Mouse (Mus musculus) heart, embryonic 14.5 days (tissue): ENCODE measurements at regions not wholly inside any gene's neighbourhood (a gene's known extent, or its start where the extent isn't known, plus 50 kb on each side); places are given as distances from the start of the nearest gene placed in this dataset.

Experiments
- ATAC-seq: fragments of 200-750 bp; cut with Nextera tagmentation; 2 replicates; pipeline ENCODE4 v1.8.0; 2017; ENCODE audit warnings: low read depth, moderate TSS enrichment; ENCODE audit not compliant: insufficient number of reproducible peaks, insufficient read depth, low FRiP score
- H3K27ac ChIP-seq, 2 experiments: fragments of 200-500 bp in 1 of 2; fragments of 300-500 bp in 1 of 2; sonication (generic) in 1 of 2; replicated peaks in 1 of 2; 2 replicates each; pipeline ENCODE4 v1.5.1; 2012 to 2014; ENCODE audit warnings: low read depth in 2 of 2, low read length in 2 of 2, control low read depth in 1 of 2, mild to moderate bottlenecking in 1 of 2, mixed read lengths in 1 of 2; ENCODE audit not compliant: control insufficient read depth in 1 of 2, insufficient read depth in 1 of 2
- H3K27me3 ChIP-seq: fragments of 300-500 bp; sonication (generic); 2 replicates; pipeline ENCODE4 v1.6.1; 2014; ENCODE audit warnings: mild to moderate bottlenecking, low read length, control low read depth; ENCODE audit not compliant: control insufficient read depth, insufficient read depth
- H3K36me3 ChIP-seq: fragments of 300-500 bp; sonication (generic); 2 replicates; pipeline ENCODE4 v1.6.1; 2014; ENCODE audit warnings: mild to moderate bottlenecking, control low read depth, low read length, mixed read lengths; ENCODE audit not compliant: control insufficient read depth, insufficient read depth
- H3K4me1 ChIP-seq, 2 experiments: fragments of 200-500 bp in 1 of 2; fragments of 300-500 bp in 1 of 2; sonication (generic) in 1 of 2; 2 replicates each; pipeline ENCODE4 v1.6.1; 2012 to 2014; ENCODE audit warnings: low read length in 2 of 2, control low read depth in 1 of 2, mixed read lengths in 1 of 2; ENCODE audit not compliant: control insufficient read depth in 2 of 2, insufficient read depth in 2 of 2
- H3K4me2 ChIP-seq: fragments of 300-500 bp; sonication (generic); 2 replicates; pipeline ENCODE4 v1.6.1; 2014; ENCODE audit warnings: mild to moderate bottlenecking, low read length
- H3K4me3 ChIP-seq, 2 experiments: fragments of 200-500 bp in 1 of 2; fragments of 300-500 bp in 1 of 2; sonication (generic) in 1 of 2; 2 replicates each; pipeline ENCODE4 v1.5.1; 2012 to 2014; ENCODE audit warnings: low read length in 2 of 2, mild to moderate bottlenecking in 2 of 2, control low read depth in 1 of 2, low read depth in 1 of 2, moderate library complexity in 1 of 2; ENCODE audit not compliant: control insufficient read depth in 1 of 2, insufficient read depth in 1 of 2
- H3K9ac ChIP-seq: fragments of 300-500 bp; sonication (generic); 2 replicates; pipeline ENCODE4 v1.6.1; 2014; ENCODE audit warnings: mild to moderate bottlenecking, low read length
- H3K9me3 ChIP-seq: fragments of 300-500 bp; sonication (generic); 2 replicates; pipeline ENCODE4 v1.6.1; 2016; ENCODE audit warnings: low read length, control low read depth; ENCODE audit not compliant: control insufficient read depth
- WGBS: fragments of 180-500 bp; shearing (Covaris S2); extraction: QIAGEN DNeasy Blood & Tissue Kit; methylation state at CpG from one replicate; pipeline ENCODE4 v1.1.7; 2014; 5-methylcytosine and 5-hydroxymethylcytosine counted together

DNA sequence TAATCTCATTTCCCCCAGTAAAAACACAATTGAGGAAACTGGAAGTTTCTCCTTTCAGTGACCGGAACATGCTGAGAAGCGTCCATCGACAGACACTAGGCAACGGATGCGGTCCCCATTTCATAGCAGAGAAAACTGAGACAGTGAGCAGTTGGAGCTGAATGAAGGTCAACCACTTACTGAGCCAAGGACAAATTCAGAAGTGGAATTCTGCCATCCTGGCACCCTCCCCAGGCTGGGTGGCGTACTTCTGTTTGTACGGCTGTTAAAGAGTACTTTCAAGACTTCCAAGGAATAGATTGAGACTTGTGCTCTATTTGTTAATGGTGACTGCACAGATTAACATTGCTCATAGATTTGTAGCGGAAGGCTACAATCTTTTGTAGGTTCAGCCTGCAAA, 54.2 kb upstream of the Bhlhe40 start:
- no peak overlapping the region for H3K4me3 ChIP-seq
- H3K27me3 ChIP-seq = no peaks in the 10 kb centered on the region
- H3K9me3 ChIP-seq = no peaks in the 10 kb centered on the region
- H3K27ac ChIP-seq = no peak overlapping the region
- 66% methylated on average over 8 of the region's 8 CpGs for WGBS
- H3K9ac ChIP-seq = no peak overlapping the region
- ATAC-seq = no peak
- H3K36me3 ChIP-seq = no peaks in the 10 kb centered on the region
- no peak overlapping the region for H3K4me2 ChIP-seq
- peaks cover 5 to 7% of the 10 kb centered on the region in 2 experiments; a peak in 1 of 4 replicates for H3K4me1 ChIP-seq

DNA sequence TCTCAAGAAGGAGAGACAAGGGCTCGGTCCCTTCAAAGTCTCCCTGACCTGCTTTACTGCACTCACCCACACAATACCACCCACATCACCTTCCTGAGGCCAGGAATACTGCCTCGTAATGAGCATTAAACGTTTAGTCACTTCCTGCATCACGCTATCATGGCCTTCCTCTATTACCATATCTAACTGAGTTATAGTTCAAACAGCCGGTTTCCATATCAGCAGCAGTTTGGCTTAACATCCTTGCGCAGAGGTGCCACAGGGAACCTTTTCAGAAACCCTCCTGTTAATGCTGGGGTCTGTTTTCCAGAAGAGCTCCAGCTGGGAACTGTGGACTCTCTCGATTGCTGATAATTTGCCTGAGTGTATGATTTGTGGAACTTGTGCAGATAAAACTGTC, 52.1 kb upstream of the Bhlhe40 start:
- WGBS = 34% methylated on average over 7 of the region's 7 CpGs
- no peak overlapping the region; a peak in 1 of 4 replicates for H3K27ac ChIP-seq
- no peaks in the 10 kb centered on the region for H3K36me3 ChIP-seq
- H3K4me3 ChIP-seq = no peak overlapping the region
- no peaks in the 10 kb centered on the region for H3K27me3 ChIP-seq
- no peaks in the 10 kb centered on the region for H3K9me3 ChIP-seq
- no peak overlapping the region for H3K9ac ChIP-seq
- peak overlapping the region; percentile 19; the same call in 1 of the 2 replicates for H3K4me2 ChIP-seq
- peaks cover 5 to 7% of the 10 kb centered on the region in 2 experiments; a peak in 1 of 4 replicates for H3K4me1 ChIP-seq
- 0 out of 2 replicates have a peak, but pooled peaks have one; percentile 17 for ATAC-seq
